Mouse (Mus musculus) liver, adult 2 months (tissue): ENCODE measurements at regions not wholly inside any gene's neighbourhood (a gene's known extent, or its start where the extent isn't known, plus 50 kb on each side); places are given as distances from the start of the nearest gene placed in this dataset.

Experiments used
- CTCF ChIP-seq: fragments of 200-500 bp; IDR thresholded peaks from 2 replicates; pipeline ENCODE4 v1.5.1; 2011; ENCODE audit warnings: low read depth, low read length, control low read depth
- POLR2A ChIP-seq: fragments of 200-500 bp; IDR thresholded peaks from 2 replicates; pipeline ENCODE4 v1.6.1; 2011; ENCODE audit warnings: low read length, control low read depth; ENCODE audit not compliant: insufficient read depth; ENCODE audit errors: extremely low read depth

- TF ChIP-seq POLR2A (no peak), CTCF (no peak)
Measured at GRCm38 (mm10) chr7:116959196-116959895, 421.4 kb upstream of the Xylt1 start.
